26 mouse cellular contexts compared by ENCODE assay signal in the genomic region with DNA sequence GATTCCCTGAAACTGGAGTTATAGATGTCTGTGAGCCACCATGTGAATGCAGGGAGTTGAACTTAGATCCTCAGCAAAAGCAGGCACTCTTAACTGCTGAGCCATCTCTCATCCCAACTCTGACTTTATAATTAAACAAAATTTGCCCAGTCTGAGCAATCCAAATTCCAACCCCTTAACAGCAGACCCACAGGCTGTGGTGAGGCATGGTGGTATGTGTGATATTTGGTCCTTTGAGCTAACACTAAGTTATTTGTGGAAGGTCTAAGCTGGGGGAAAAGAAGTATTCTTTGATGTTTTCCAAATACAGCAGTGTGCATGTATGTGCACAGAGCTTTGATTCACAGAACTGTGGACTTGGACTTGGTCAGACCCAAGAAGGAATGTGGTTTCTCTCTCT.
"Had no signal": no experiment of that assay in that cellular context is flagged by ENCODE, and none has a peak within 500 bp of the region (broad histone marks: within the 10 kb centered on the region; RNA-seq: fewer than 3 reads in every experiment).

No protein-coding gene starts in this region.

- H3K36me3 ChIP-seq: heart, embryonic 10.5 days; heart, embryonic 12.5 days; hindbrain, embryonic 13.5 days; hindbrain, embryonic 15.5 days; kidney, embryonic 15.5 days; limb, embryonic 12.5 days; liver, embryonic 13.5 days; liver, embryonic 15.5 days had no signal

- H3K27ac ChIP-seq: gastrocnemius, adult 2 months; heart, embryonic 10.5 days; hindbrain, embryonic 13.5 days; hindbrain, embryonic 15.5 days; hindbrain, postnatal 0 days; kidney, embryonic 15.5 days; kidney, postnatal 0 days; limb, embryonic 12.5 days; liver, embryonic 13.5 days; liver, embryonic 15.5 days had no signal

- H3K4me1 ChIP-seq: hindbrain, embryonic 13.5 days; hindbrain, embryonic 15.5 days; kidney, embryonic 15.5 days; limb, embryonic 12.5 days; liver, embryonic 15.5 days had no signal

- H3K9me3 ChIP-seq: heart, embryonic 10.5 days; heart, embryonic 12.5 days; hindbrain, embryonic 13.5 days; hindbrain, embryonic 15.5 days; kidney, embryonic 15.5 days; limb, embryonic 12.5 days; liver, embryonic 13.5 days; liver, embryonic 15.5 days had no signal

- H3K27me3 ChIP-seq: heart, embryonic 12.5 days; hindbrain, embryonic 13.5 days; hindbrain, embryonic 15.5 days; kidney, embryonic 15.5 days; limb, embryonic 12.5 days; liver, embryonic 13.5 days; liver, embryonic 15.5 days had no signal

- ATAC-seq: hindbrain, postnatal 0 days; intestine, embryonic 16.5 days had no signal

- H3K9ac ChIP-seq: heart, embryonic 12.5 days; hindbrain, embryonic 13.5 days; hindbrain, embryonic 15.5 days; kidney, embryonic 15.5 days; limb, embryonic 12.5 days; liver, embryonic 13.5 days; liver, embryonic 15.5 days had no signal

- H3K4me3 ChIP-seq: gastrocnemius, adult 2 months; heart, embryonic 10.5 days; heart, embryonic 12.5 days; hindbrain, embryonic 13.5 days; hindbrain, embryonic 15.5 days; kidney, embryonic 15.5 days; limb, embryonic 12.5 days; liver, embryonic 13.5 days; liver, embryonic 15.5 days had no signal

- DNase-seq: gastrocnemius, adult 2 months; gastrocnemius, postnatal 10 days; gastrocnemius, postnatal 25 days; heart, adult 18-20 months; heart, postnatal 10 days; kidney, adult 11 months; kidney, adult 2 months; kidney, adult 9 months; kidney, postnatal 14 days; kidney, postnatal 36 days; layer of hippocampus, adult 9-11 months; layer of hippocampus, postnatal 36 days; left cerebral cortex, postnatal 4 days; liver; liver, embryonic 13.5 days had no signal

- H3K4me2 ChIP-seq: heart, embryonic 12.5 days; hindbrain, embryonic 13.5 days; hindbrain, embryonic 15.5 days; kidney, embryonic 15.5 days; limb, embryonic 12.5 days; liver, embryonic 11.5 days; liver, embryonic 13.5 days; liver, embryonic 15.5 days had no signal
